Mouse (Mus musculus) cerebellum, adult 18-20 months (tissue): ENCODE results near the gene Aurka.

Experiments
- DNase-seq, 2 experiments: peaks; one replicate each; pipeline ENCODE4 v3.0.0; 2021

Gene Aurka

DNA sequence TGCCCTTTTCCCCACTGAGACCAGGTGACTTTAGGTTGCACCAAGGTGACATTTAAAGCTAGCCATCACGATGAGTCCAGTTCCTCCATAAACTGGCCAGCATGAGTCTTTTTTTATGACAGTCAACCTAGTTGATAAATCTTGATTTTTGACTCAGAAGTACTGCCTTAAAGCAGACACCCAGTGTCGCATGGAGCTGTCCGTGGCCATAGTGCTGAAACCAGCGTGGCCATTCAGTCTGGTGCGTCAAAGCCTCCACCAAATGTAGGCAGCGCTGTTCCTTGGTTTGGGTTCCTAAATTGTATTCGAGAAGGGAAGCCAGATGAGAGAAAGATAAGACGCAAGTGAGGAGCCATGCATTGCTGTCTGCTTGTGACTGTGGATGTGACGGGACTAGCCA, 49.5 kb downstream of the Aurka start:
- DNase-seq = no peak

DNA sequence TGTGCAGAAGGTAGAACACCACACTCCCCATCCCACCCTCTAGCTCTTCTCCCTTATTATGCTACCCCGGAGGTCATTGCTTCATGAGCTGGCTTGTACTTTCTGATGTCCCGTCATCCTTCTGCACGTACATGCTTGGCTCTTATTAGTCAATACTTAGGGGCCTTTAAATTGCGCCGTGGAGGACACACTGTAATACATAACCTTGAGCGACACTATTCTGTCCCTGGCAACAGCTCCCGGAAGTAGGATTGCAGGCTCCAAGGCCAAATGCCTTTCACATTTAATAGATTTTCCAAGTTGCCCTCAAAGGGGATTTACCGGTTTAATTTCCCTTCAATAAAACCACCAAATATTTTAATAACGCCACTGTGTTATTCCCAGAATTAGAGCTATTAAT, 58.6 kb downstream of the Aurka start:
- DNase-seq = no peak

DNA sequence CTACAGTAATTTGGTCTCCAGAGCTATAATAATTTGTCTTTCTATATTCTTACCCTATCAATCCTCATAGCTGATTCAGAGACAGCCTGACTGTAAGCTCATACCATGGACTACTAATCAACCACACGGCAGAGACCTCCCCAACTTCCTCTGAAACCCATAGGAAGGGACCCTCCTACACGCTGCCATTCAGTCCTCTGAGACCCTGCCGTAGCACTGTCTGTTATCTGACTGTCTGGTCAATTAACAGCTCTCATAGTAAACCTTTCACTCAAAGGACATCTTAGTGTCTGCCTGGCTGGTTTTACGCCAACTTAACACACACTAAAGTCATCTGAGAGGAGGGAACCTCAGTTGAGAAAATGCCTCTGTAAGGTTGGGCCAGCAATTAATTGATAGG, 63.8 kb downstream of the Aurka start:
- DNase-seq = no peak
